Mouse (Mus musculus) midbrain, postnatal 0 days (tissue): ENCODE data around the gene Clic4. TPM values are rescaled to one million over a fixed set of nuclear protein-coding genes. Genes with fewer than 3 reads are reported as not detected.

Experiments used
- ATAC-seq: fragments of 200-750 bp; cut with Nextera tagmentation; 2 replicates; pipeline ENCODE4 v1.8.0; 2017; ENCODE audit warnings: moderate number of reproducible peaks, mild to moderate bottlenecking, moderate TSS enrichment, moderate library complexity; ENCODE audit not compliant: low FRiP score
- DNase-seq: peaks from one replicate; pipeline ENCODE4 v3.0.0-alpha.2; 2015; ENCODE audit warnings: low spot score
- H3K27ac ChIP-seq: fragments of 300-500 bp; sonication (generic); 2 replicates; pipeline ENCODE4 v1.5.1; 2014; ENCODE audit warnings: low read depth, mild to moderate bottlenecking, low read length, mixed read lengths
- H3K27me3 ChIP-seq: fragments of 300-500 bp; sonication (generic); 2 replicates; pipeline ENCODE4 v1.6.1; 2014; ENCODE audit warnings: low read length, control low read depth, mixed read lengths; ENCODE audit not compliant: insufficient read depth
- H3K36me3 ChIP-seq: fragments of 300-500 bp; sonication (generic); 2 replicates; pipeline ENCODE4 v1.6.1; 2014; ENCODE audit warnings: low read length, control low read depth, mixed read lengths; ENCODE audit not compliant: insufficient read depth
- H3K4me1 ChIP-seq: fragments of 300-500 bp; sonication (generic); 2 replicates; pipeline ENCODE4 v1.6.1; 2014; ENCODE audit warnings: mild to moderate bottlenecking, control low read depth, antibody characterized with exemption, low read length, mixed read lengths; ENCODE audit not compliant: insufficient read depth
- H3K4me2 ChIP-seq: fragments of 300-500 bp; sonication (generic); 2 replicates; pipeline ENCODE4 v1.6.1; 2014; ENCODE audit warnings: low read depth, mild to moderate bottlenecking, low read length, mixed read lengths; ENCODE audit not compliant: poor library complexity, severe bottlenecking
- H3K4me3 ChIP-seq: fragments of 300-500 bp; sonication (generic); 2 replicates; pipeline ENCODE4 v1.5.1; 2014; ENCODE audit warnings: low read depth, mild to moderate bottlenecking, low read length, moderate library complexity
- H3K9ac ChIP-seq: fragments of 300-500 bp; sonication (generic); replicated peaks from 2 replicates; pipeline ENCODE4 v1.6.1; 2014; ENCODE audit warnings: mild to moderate bottlenecking, low read length, moderate library complexity, mixed read lengths; ENCODE audit not compliant: poor library complexity, severe bottlenecking
- H3K9me3 ChIP-seq: fragments of 300-500 bp; sonication (generic); 2 replicates; pipeline ENCODE4 v1.6.1; 2016; ENCODE audit warnings: low read length, control low read depth
- CTCF ChIP-seq: IDR thresholded peaks from 2 replicates; pipeline ENCODE4 v1.5.1; 2016; ENCODE audit warnings: antibody characterized with exemption, mild to moderate bottlenecking
- WGBS: fragments of 180-500 bp; shearing (Covaris S2); extraction: QIAGEN DNeasy Blood & Tissue Kit; methylation state at CpG from one replicate; pipeline ENCODE4 v1.1.7; 2014; 5-methylcytosine and 5-hydroxymethylcytosine counted together
- polyA plus RNA-seq: library from polyadenylated mRNA; unstranded; fragments of >200 nt; fragmentation: Nextera tagmentation; extraction: Ambion mirVana; gene quantifications from 2 replicates; pipeline ENCODE4 v1.2.1, GENCODE M21; 2015
- total RNA-seq: library from RNA; depleted of rRNA; stranded (reverse); fragments of >200 nt; gene quantifications from 2 replicates; pipeline ENCODE4 v1.2.3, GENCODE M21; 2014

Clic4 gene
- total and polyA plus RNA-seq, 2 experiments from 2014 or later, result 38.0 to 47.4 TPM

GRCm38 (mm10) chr4:135245841-135246240, 26.8 kb downstream of the Clic4 start:
- Histone ChIP-seq H3K4me3 (no peak overlapping the region), H3K27ac (no peak overlapping the region), H3K36me3 (no peaks in the 10 kb centered on the region), H3K4me2 (no peak overlapping the region), H3K9me3 (no peaks in the 10 kb centered on the region), H3K4me1 (no peaks in the 10 kb centered on the region), H3K9ac (no peak overlapping the region), H3K27me3 (no peaks in the 10 kb centered on the region)
- DNase-seq (no peak), ATAC-seq (no peak)
- 91% methylated on average over 11 of the region's 11 CpGs for WGBS
- no peak for TF ChIP-seq CTCF

GRCm38 (mm10) chr4:135244335-135244734, 28.3 kb downstream of the Clic4 start:
- DNase-seq (no peak), ATAC-seq (no peak)
- Histone ChIP-seq H3K9ac (no peak overlapping the region), H3K9me3 (no peaks in the 10 kb centered on the region), H3K4me3 (no peak overlapping the region), H3K4me1 (0 out of 2 replicates have a peak, but pooled peaks cover under 1% of the 10 kb centered on the region), H3K27me3 (no peaks in the 10 kb centered on the region), H3K27ac (no peak overlapping the region), H3K4me2 (no peak overlapping the region), H3K36me3 (no peaks in the 10 kb centered on the region)
- 86% methylated on average over 3 of the region's 3 CpGs for WGBS
- TF ChIP-seq CTCF, result peak; percentile 39; the same call in 1 of the 2 replicates

GRCm38 (mm10) chr4:135242913-135243541, 29.6 kb downstream of the Clic4 start:
- DNase-seq (no peak), ATAC-seq (no peak)
- H3K9me3 ChIP-seq, result no peaks in the 10 kb centered on the region
- no peak overlapping the region for H3K4me3 ChIP-seq
- no peak overlapping the region for H3K4me2 ChIP-seq
- H3K4me1 ChIP-seq, result peaks cover 5% of the 10 kb centered on the region; the same call in 1 of the 2 replicates
- WGBS, result 62% methylated on average over 7 of the region's 7 CpGs
- TF ChIP-seq CTCF, result no peak
- H3K36me3 ChIP-seq, result no peaks in the 10 kb centered on the region
- no peak overlapping the region for H3K27ac ChIP-seq
- H3K9ac ChIP-seq, result no peak overlapping the region
- H3K27me3 ChIP-seq, result no peaks in the 10 kb centered on the region

GRCm38 (mm10) chr4:135242383-135242782, 30.2 kb downstream of the Clic4 start:
- Histone ChIP-seq H3K4me3 (no peak overlapping the region), H3K27ac (no peak overlapping the region), H3K27me3 (no peaks in the 10 kb centered on the region), H3K4me2 (no peak overlapping the region), H3K36me3 (no peaks in the 10 kb centered on the region), H3K4me1 (peaks cover 5% of the 10 kb centered on the region; the same call in 1 of the 2 replicates), H3K9me3 (no peaks in the 10 kb centered on the region), H3K9ac (no peak overlapping the region)
- TF ChIP-seq CTCF, result no peak
- no peak for DNase-seq
- 97% methylated on average over 5 of the region's 5 CpGs for WGBS
- ATAC-seq, result no peak

GRCm38 (mm10) chr4:135241669-135242068, 30.9 kb downstream of the Clic4 start:
- WGBS, result 52% methylated on average over 5 of the region's 5 CpGs
- H3K4me1 ChIP-seq, result peaks cover 5% of the 10 kb centered on the region; the same call in 1 of the 2 replicates
- DNase-seq, result no peak
- ATAC-seq, result no peak
- no peak overlapping the region for H3K27ac ChIP-seq
- H3K36me3 ChIP-seq, result no peaks in the 10 kb centered on the region
- H3K4me3 ChIP-seq, result no peak overlapping the region
- H3K9ac ChIP-seq, result no peak overlapping the region
- H3K4me2 ChIP-seq, result no peak overlapping the region
- H3K9me3 ChIP-seq, result no peaks in the 10 kb centered on the region
- no peaks in the 10 kb centered on the region for H3K27me3 ChIP-seq
- no peak for TF ChIP-seq CTCF

GRCm38 (mm10) chr4:135241106-135241505, 31.5 kb downstream of the Clic4 start:
- H3K4me3 ChIP-seq, result no peak overlapping the region
- no peak overlapping the region for H3K9ac ChIP-seq
- no peaks in the 10 kb centered on the region for H3K27me3 ChIP-seq
- ATAC-seq (no peak), DNase-seq (no peak)
- no peaks in the 10 kb centered on the region for H3K9me3 ChIP-seq
- no peak overlapping the region for H3K27ac ChIP-seq
- H3K4me1 ChIP-seq, result peaks cover 5% of the 10 kb centered on the region; the same call in 1 of the 2 replicates
- H3K36me3 ChIP-seq, result no peaks in the 10 kb centered on the region
- no peak for TF ChIP-seq CTCF
- WGBS, result 61% methylated on average over 5 of the region's 5 CpGs
- no peak overlapping the region for H3K4me2 ChIP-seq
